Mouse (Mus musculus) cerebellum, adult 2 months (tissue): Measurements from ENCODE around the gene Phf1. TPM values are rescaled to one million over a fixed set of nuclear protein-coding genes. Genes with fewer than 3 reads are reported as not detected.
"Not testable (repeated sequence)": the region's sequence is repeated elsewhere in the genome, so short reads cannot be mapped to it uniquely, and the experiment has no call there.

Experiments used
- DNase-seq, 2 experiments: peaks; one replicate each; pipeline ENCODE4 v3.0.0; 2021
- H3K27ac ChIP-seq: fragments of 200-500 bp; 2 replicates; pipeline ENCODE4 v1.5.1; 2012; ENCODE audit warnings: low read length, control low read depth, inconsistent platforms; ENCODE audit not compliant: insufficient read depth
- H3K27me3 ChIP-seq: fragments of 200-500 bp; 2 replicates; pipeline ENCODE4 v1.6.1; 2012; ENCODE audit warnings: inconsistent platforms, mild to moderate bottlenecking, low read length, moderate library complexity; ENCODE audit not compliant: control insufficient read depth, insufficient read depth
- H3K4me1 ChIP-seq: fragments of 200-500 bp; 2 replicates; pipeline ENCODE4 v1.6.1; 2011; ENCODE audit warnings: low read length; ENCODE audit not compliant: control insufficient read depth, insufficient read depth
- H3K4me3 ChIP-seq: fragments of 200-500 bp; replicated peaks from 2 replicates; pipeline ENCODE3; 2011; ENCODE audit warnings: mild to moderate bottlenecking, low read depth, low read length, control low read depth; ENCODE audit not compliant: insufficient read depth
- CTCF ChIP-seq: fragments of 200-500 bp; IDR thresholded peaks from 2 replicates; pipeline ENCODE4 v1.5.1; 2011; ENCODE audit warnings: low read depth, mild to moderate bottlenecking, control low read depth, low read length, moderate library complexity, borderline replicate concordance; ENCODE audit not compliant: insufficient read depth
- POLR2A ChIP-seq: fragments of 200-500 bp; IDR thresholded peaks from 2 replicates; pipeline ENCODE4 v1.6.1; 2011; ENCODE audit warnings: low read length, control low read depth, borderline replicate concordance; ENCODE audit not compliant: insufficient read depth
- WGBS: fragments of 180-500 bp; shearing (Covaris S2); methylation state at CpG from one replicate; pipeline ENCODE4 v1.1.7; 2018; 5-methylcytosine and 5-hydroxymethylcytosine counted together
- polyA plus RNA-seq: library from polyadenylated mRNA; depleted of rRNA; stranded (reverse); fragments of >200 nt; gene quantifications from 2 replicates; pipeline ENCODE4 v1.2.3, GENCODE M21; 2012

The Phf1 gene
- polyA plus RNA-seq, 1 experiment: 60.8 TPM

DNA sequence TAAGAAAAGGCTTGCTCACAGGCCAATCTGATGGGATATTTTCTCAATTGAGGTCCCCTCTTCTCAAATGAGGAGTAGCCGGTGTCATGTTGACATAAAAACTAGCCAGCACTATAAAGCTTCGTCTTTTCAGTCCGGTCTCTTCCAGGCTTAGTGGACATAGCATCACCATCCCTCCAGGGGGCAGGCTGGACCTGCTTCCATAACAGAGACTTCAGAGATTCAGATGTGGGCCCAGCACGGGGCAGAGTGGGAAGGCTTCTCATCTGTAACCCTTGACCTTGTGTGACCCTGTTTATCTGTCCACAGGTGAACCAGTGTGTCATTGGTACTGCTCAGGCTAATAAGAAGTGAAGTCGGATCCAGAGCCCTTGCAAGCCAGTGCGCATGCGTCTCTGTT is 1.1 kb upstream of the Phf1 start:
- not testable (repeated sequence) for H3K4me1 ChIP-seq, H3K4me3 ChIP-seq, H3K27me3 ChIP-seq, H3K27ac ChIP-seq
- 63% methylated on average over 7 of the region's 7 CpGs for WGBS
- peak; percentile 20; the same call in 1 of the 2 replicates for TF ChIP-seq CTCF
- DNase-seq: peak in 1 of 2 experiments; percentile 26

DNA sequence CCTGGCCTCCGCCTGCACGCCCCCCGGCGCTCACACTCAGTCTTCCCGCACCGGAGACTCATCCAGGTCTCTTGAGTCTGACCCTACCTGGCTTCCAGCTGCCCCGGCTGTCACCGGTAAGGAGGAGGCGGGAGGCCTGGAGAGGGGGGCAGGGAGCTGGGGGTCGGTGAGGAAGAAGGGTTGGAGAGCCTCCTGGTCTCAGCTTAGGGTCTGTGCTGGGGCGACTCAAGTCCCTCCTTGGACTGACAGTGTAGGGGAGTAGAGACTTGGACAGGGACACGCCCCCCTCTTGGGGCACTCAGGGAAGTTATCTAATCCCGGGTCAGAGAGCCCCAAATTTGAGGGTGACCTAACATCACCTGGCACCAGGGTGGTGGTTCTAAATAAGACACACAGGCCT is 567 bp downstream of the Phf1 start:
- Histone ChIP-seq H3K27me3 (no peaks in the 10 kb centered on the region), H3K4me3 (peak overlapping the region; percentile 67), H3K4me1 (peaks cover 6% of the 10 kb centered on the region; the same call in 1 of the 2 replicates), H3K27ac (peak overlapping the region; percentile 36)
- DNase-seq: no peak
- TF ChIP-seq CTCF: no peak
- no peak for TF ChIP-seq POLR2A
- 8% methylated on average over 13 of the region's 13 CpGs for WGBS

DNA sequence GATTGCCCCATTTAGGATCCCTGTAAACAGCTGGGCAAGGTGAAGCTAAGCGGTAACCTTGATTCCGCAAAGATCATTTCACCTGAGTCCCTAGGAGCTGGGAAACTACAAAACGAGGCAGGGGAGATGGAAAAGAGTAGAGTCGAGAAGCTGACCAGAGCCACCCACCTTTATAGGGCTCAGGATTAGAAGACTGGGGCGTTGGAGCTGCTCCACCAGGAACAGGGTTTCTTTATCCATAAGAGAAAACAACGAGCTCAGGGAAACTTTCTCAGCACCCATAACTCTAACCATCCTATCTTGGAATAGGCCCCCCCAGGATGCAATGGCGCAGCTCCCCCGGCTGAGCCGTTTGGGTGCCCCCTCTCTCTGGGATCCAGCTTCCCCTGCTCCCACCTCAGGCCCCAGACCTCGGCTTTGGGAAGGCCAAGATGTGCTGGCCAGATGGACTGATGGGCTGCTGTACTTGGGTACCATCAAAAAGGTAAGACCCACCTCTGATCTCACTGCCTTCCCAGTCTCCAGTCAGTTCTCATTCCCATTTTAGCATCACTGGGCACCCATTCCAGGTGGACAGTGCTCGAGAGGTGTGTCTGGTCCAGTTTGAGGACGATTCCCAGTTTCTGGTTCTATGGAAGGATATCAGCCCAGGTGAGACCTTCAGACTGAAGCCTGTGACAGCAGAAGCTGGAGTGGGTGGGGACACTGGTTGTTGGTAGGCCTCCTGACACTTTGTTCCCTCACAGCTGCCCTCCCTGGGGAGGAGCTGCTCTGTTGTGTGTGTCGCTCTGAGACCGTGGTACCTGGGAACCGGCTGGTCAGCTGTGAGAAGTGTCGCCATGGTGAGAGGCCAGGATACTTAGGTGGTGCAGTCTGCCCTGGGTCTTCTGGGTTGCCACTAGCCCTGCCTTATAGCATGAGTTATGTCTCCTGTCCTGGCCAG is 1.3 kb downstream of the Phf1 start:
- WGBS: 76% methylated on average over 16 of the region's 16 CpGs
- Histone ChIP-seq H3K27ac (no peak overlapping the region), H3K4me3 (no peak overlapping the region), H3K4me1 (peaks cover 6% of the 10 kb centered on the region; the same call in 1 of the 2 replicates), H3K27me3 (no peaks in the 10 kb centered on the region)
- no peak for TF ChIP-seq POLR2A
- no peak for TF ChIP-seq CTCF
- no peak for DNase-seq

DNA sequence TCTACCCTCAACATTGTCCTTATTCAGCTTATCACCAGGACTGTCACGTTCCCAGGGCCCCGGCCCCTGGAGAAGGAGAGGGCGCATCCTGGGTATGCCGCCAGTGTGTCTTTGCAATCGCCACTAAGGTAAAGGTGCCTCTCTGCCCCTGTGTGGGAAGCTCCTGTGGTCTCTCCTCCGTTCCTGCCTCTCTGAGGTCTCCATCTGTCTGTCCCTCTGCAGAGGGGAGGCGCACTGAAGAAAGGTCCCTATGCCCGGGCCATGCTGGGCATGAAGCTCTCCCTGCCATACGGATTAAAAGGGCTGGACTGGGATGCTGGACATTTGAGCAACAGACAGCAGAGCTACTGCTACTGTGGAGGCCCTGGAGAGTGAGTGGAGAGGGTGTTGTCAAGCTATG is 2.2 kb downstream of the Phf1 start:
- Histone ChIP-seq H3K27me3 (no peaks in the 10 kb centered on the region), H3K4me1 (peaks cover 6% of the 10 kb centered on the region; the same call in 1 of the 2 replicates), H3K4me3 (no peak overlapping the region), H3K27ac (no peak overlapping the region)
- WGBS: 89% methylated on average over 9 of the region's 9 CpGs
- DNase-seq: no peak
- no peak for TF ChIP-seq CTCF
- no peak for TF ChIP-seq POLR2A

DNA sequence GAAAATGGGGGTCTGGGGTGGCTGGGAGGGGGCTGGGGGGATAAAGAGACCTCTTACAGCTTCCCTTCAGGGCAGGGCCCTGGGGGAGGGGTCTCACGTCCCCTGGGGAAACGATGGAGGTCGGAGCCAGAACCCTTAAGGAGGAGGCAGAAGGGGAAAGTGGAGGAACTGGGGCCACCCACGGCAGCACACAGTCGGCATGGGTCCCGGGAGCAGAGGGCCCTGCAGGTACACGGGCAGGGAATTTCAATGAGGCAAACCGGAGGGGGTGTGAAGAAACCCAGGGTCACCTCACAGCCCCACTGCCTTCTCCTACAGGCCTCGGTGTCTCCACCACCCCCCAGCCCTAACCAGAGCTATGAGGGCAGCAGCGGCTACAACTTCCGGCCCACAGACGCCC is 3.6 kb downstream of the Phf1 start:
- Histone ChIP-seq H3K27me3 (no peaks in the 10 kb centered on the region), H3K4me3 (no peak overlapping the region), H3K4me1 (peaks cover 10% of the 10 kb centered on the region; the same call in 1 of the 2 replicates), H3K27ac (no peak overlapping the region)
- peak in 1 of 2 experiments; percentile 23 for DNase-seq
- WGBS: 76% methylated on average over 12 of the region's 12 CpGs
- no peak for TF ChIP-seq CTCF
- TF ChIP-seq POLR2A: no peak

DNA sequence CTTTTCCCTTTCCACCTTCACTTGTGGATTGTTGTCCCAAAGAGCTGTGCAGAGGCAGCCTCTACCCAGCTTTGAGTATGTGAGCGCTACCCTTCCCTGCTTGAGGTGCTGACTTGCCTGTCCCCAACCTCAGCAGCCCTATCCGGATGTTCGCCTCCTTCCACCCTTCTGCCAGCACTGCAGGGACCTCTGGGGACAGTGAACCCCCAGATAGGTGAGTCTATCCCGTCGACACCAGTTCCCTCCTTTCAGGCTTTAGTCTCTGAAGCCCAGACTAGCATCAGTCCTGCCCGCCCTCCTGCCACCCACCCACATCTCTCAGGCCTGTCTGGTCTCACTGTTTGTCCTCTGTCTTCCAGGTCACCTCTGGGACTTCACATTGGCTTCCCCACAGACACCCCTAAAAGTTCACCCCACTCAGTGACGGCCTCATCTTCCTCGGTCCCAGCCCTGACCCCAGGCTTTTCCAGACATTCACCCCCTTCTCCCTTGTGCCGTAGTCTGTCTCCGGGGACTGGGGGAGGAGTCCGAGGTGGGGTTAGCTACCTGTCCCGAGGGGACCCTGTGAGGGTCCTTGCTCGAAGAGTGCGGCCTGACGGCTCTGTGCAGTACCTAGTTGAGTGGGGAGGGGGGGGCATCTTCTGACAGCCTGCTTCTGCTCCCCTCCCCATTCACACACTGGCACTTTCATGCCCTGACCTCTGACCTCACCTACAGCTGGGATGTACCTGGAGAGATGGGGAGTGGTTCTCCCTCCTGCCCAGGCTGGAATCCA is 4.3 kb downstream of the Phf1 start:
- DNase-seq: peak in 1 of 2 experiments; percentile 14
- Histone ChIP-seq H3K4me1 (peaks cover 10% of the 10 kb centered on the region; the same call in 1 of the 2 replicates), H3K4me3 (no peak overlapping the region), H3K27ac (no peak overlapping the region), H3K27me3 (no peaks in the 10 kb centered on the region)
- TF ChIP-seq CTCF (no peak), POLR2A (no peak)
- WGBS: 81% methylated on average over 15 of the region's 15 CpGs

DNA sequence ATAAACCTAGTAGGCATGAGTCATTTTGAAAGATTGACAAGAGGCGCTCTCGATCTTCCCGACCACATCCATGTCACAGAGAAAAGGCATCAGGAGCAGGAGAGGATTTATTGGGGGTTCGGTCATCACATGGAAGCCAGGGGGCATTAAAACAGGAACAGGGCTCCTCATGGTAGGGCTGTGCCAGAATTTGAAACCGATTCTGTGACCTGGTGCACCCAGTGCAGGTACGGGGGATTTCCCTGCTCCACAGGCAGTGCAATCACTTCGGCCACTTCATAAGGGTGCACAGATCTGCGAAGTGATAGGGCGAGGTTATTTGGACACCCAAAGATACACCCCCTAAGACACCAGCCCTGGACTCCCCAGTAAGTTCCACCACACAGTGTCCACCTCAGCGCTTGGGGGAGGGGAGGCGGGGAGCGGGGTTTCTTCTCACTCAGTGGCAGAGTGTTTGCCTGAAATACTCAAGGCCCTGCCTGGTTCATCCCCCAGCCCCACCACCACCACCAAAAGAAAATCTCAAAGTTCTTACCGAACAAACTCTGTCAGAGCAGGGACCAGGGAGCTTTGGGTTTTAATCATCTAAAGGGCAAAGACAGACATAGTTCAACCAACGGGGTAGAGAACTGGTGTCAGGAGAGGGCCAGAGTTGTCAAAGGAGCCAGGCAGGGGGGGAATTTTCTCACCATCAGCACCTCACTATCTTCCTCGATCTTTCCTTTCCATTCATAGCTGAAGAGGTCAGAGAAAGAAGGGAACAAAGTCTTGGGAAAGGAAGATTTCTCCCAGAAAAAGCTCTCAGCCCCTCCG is 5.2 kb downstream of the Phf1 start:
- H3K4me3 ChIP-seq: peak overlapping the region; percentile 62
- H3K27ac ChIP-seq: no peak overlapping the region
- TF ChIP-seq CTCF (no peak), POLR2A (no peak)
- 55% methylated on average over 16 of the region's 16 CpGs for WGBS
- DNase-seq: peak in 1 of 2 experiments; percentile 14
- no peaks in the 10 kb centered on the region for H3K27me3 ChIP-seq
- H3K4me1 ChIP-seq: peaks cover 10% of the 10 kb centered on the region; the same call in 1 of the 2 replicates
